Mouse (Mus musculus) bone marrow macrophage, adult 2 months (primary cell): ENCODE results near the gene Tmem165. TPM values are rescaled to one million over a fixed set of nuclear protein-coding genes. Genes with fewer than 3 reads are reported as not detected.

Source experiments
- H3K27ac ChIP-seq: 2 replicates; pipeline ENCODE4 v1.5.1; 2012; ENCODE audit warnings: low read depth, low read length; ENCODE audit not compliant: insufficient read depth
- H3K4me1 ChIP-seq: 2 replicates; pipeline ENCODE4 v1.6.1; 2012; ENCODE audit warnings: low read length; ENCODE audit not compliant: control insufficient read depth, insufficient read depth
- H3K4me3 ChIP-seq: 2 replicates; pipeline ENCODE4 v1.5.1; 2012; ENCODE audit warnings: mild to moderate bottlenecking, low read length, moderate library complexity; ENCODE audit not compliant: insufficient read depth
- CTCF ChIP-seq: IDR thresholded peaks from 2 replicates; pipeline ENCODE4 v1.5.1; 2012; ENCODE audit warnings: low read depth, mild to moderate bottlenecking, low read length, moderate library complexity
- POLR2A ChIP-seq: IDR thresholded peaks from 2 replicates; pipeline ENCODE4 v1.6.1; 2012; ENCODE audit warnings: mild to moderate bottlenecking, low read depth, low read length, borderline replicate concordance
- polyA plus RNA-seq: library from polyadenylated mRNA; stranded (reverse); fragments of >200 nt; gene quantifications from 2 replicates; pipeline ENCODE4 v1.2.4, GENCODE M21; 2012; ENCODE audit not compliant: missing spikeins, insufficient read depth, insufficient read length

Gene Tmem165
- polyA plus RNA-seq, 1 experiment: 60.9 TPM

DNA sequence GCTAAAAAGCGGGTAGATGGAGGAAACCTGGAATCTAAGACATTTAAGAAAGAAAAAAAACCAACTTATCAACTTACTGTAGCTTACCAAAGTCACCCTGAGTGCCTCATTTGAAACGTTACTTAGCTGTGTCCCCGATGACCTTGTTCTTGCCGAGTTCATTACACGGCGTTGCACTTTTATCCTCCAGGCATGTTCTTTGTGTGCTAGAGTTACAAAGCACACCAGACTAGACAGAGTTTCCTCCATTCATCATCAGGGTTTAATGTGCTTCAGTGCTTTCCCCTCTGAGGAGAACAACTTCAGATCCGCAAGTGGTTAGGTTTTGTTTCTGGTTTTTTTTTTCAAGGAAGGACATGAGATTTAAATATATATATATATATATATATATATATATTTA lies 18.9 kb upstream of the Tmem165 start:
- Histone ChIP-seq H3K4me1 (no peaks in the 10 kb centered on the region), H3K4me3 (no peak overlapping the region), H3K27ac (no peak overlapping the region)
- TF ChIP-seq POLR2A (no peak), CTCF (no peak)

DNA sequence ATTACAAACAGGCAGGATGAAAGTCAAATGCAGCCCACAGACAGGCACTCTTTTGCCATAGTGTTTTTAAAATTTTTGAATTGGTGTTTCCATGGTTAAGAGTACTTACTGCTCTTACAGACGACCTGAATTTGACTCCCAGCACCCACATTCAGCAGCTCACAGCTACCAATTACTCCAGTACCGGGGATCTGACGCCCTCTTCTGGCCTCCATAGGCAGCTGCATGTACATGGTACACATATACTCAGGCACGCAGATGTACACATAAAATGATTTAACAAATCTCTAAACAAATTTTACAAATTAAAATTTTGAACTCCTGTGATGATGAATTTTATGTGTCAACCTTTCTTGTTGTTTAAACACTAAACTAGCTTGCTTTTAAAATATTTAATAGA lies 13.2 kb upstream of the Tmem165 start:
- Histone ChIP-seq H3K27ac (no peak overlapping the region), H3K4me1 (peaks cover 3% of the 10 kb centered on the region), H3K4me3 (no peak overlapping the region)
- no peak for TF ChIP-seq POLR2A
- TF ChIP-seq CTCF: no peak

DNA sequence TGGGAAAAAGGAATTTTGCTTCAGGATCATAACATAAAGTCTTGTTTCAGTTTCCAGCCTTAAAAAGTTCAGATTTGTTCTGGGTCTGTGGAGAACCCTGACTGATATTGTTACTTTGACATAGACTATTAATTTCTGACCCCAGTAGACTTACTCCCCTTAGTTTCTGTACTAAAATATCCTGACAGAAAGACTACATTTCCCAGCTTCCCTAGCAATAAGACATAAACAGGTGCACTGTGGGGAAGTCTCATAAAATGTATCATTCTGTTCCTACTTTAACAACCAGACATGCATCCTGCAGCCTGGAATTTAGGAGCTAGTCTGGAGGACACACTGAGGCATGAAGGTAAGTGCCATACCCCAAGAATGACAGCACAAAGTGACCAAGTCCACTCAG lies 12.6 kb upstream of the Tmem165 start:
- no peak overlapping the region for H3K4me3 ChIP-seq
- peaks cover 3% of the 10 kb centered on the region for H3K4me1 ChIP-seq
- TF ChIP-seq CTCF: no peak
- TF ChIP-seq POLR2A: no peak
- no peak overlapping the region for H3K27ac ChIP-seq

DNA sequence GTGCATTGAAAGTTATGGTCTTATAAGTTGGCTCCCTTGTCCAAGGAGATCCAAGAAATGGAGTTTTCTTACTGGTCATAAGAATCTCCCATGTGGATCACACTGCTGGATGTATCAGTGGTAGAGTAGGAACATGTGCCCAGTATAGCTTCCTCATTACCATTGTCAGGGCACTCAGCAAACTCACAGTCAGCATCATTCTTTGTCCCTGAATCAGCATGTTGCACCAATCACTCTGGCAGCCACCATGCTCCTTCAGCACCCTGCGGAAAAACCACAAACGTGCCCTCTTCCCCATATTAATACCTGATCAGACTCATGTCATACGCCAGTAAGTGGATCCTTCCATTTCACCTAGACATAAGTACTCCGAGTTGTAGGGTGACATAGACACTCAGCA lies 8.6 kb upstream of the Tmem165 start:
- no peak for TF ChIP-seq POLR2A
- no peak for TF ChIP-seq CTCF
- H3K27ac ChIP-seq: no peak overlapping the region; the same call in 1 of the 2 replicates
- H3K4me1 ChIP-seq: peaks cover 12% of the 10 kb centered on the region
- no peak overlapping the region for H3K4me3 ChIP-seq

DNA sequence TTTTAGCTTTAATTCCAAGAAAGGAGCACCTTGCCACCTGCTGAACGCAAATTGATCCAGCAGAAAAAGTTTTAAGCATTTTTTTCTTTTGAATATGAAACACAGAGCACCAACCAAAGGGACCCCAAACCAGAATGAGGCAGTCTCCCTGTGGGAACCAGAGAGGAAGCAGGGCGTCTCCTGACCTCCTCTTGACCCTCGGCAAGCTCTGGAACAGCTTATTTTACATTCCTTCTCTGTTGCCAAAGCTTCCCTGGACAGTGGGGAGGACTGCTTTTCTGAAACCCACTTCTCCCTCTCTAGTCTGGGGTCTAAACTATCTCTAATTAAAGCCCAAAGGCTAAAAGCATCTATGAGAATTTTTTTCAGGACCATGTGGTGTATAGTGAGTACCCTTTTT lies 7.3 kb upstream of the Tmem165 start:
- no peak for TF ChIP-seq CTCF
- TF ChIP-seq POLR2A: no peak
- Histone ChIP-seq H3K27ac (no peak overlapping the region), H3K4me1 (peaks cover 12% of the 10 kb centered on the region)

DNA sequence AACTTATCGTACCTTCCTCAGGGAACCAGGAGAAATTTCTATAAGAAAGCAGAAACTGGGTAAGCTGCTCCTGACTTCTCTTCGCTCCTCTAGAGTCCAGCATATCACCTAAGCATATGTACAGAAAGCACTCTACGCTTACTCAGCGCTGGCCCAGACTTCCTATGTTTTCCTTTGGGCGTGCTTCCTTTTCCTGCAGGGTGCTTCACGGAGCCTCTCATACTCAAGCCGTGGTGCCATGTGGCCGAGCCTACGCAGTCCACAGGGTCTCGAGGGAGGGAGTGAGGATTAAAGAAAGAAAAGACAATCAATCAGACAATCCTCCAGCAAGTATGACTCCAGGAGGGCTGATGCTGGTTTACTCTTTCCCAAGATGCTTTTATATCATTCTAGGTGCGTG lies 6.8 kb upstream of the Tmem165 start:
- H3K27ac ChIP-seq: no peak overlapping the region
- peaks cover 12% of the 10 kb centered on the region for H3K4me1 ChIP-seq
- H3K4me3 ChIP-seq: no peak overlapping the region
- no peak for TF ChIP-seq CTCF
- no peak for TF ChIP-seq POLR2A

More for the DNA sequence above, 7.3 kb upstream of the Tmem165 start:
- H3K4me3 ChIP-seq: no peak overlapping the region

DNA sequence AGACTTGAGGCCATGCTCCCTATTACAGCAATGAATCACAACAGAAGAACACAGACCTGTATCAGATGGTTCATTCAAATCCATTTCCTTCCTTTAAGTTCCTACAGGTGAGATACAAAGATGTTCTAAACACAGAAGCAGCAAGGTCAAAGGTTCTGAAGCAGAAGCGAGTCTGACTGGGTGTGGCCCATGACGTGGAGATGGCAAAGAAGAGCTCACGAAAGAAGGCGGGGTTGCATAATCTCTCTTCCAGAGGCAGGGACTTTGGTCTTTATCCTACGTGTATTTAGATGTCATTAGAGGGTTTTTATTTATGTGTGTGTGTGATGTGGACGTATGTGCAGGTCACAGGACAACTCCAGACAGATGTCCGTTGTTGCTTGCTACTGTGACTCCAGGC lies 6.0 kb upstream of the Tmem165 start:
- Histone ChIP-seq H3K4me1 (peaks cover 16% of the 10 kb centered on the region), H3K27ac (no peak overlapping the region), H3K4me3 (no peak overlapping the region)
- TF ChIP-seq POLR2A (no peak), CTCF (no peak)

DNA sequence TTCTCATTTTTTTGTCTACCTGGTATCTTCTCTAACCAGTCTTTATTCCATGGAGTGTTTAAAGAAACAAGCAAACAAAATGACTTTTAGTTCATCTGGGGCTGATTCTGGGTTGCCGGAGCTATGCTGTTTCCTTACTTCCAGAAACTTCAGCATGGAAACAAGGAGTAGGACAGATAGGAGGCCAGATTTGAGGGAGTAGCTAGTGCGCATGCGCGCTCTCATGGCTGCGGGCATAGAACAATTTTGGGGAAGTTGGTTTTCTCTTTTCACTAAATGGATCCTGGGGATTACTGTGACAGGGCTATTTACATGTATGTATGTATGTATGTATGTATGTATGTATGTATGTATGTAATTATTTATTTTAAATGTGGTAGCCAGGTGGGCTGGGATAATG lies 4.5 kb upstream of the Tmem165 start:
- no peak overlapping the region for H3K4me3 ChIP-seq
- TF ChIP-seq CTCF (no peak), POLR2A (no peak)
- no peak overlapping the region for H3K27ac ChIP-seq
- H3K4me1 ChIP-seq: peaks cover 24% of the 10 kb centered on the region

DNA sequence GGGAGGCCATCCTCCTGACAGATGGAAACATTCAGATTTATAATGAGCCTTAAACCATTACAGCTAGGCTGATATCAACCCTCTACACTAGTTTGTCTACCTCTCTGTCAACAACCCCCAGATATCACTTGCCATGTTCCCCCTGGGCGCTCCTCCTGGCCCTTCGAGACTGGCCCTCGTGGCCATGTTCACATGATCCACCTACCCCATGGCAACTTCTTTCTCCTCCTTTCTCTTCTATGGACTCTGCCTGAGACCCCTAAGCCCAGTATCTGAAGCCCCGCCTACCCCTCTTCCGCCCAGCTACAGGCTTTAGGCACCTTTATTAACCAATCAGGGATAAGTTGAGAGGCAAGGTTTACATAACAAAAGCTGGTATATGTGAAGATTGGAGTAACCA lies 3.9 kb upstream of the Tmem165 start:
- TF ChIP-seq POLR2A: no peak
- TF ChIP-seq CTCF: no peak
- H3K4me1 ChIP-seq: peaks cover 22% of the 10 kb centered on the region
- H3K4me3 ChIP-seq: no peak overlapping the region
- H3K27ac ChIP-seq: no peak overlapping the region

DNA sequence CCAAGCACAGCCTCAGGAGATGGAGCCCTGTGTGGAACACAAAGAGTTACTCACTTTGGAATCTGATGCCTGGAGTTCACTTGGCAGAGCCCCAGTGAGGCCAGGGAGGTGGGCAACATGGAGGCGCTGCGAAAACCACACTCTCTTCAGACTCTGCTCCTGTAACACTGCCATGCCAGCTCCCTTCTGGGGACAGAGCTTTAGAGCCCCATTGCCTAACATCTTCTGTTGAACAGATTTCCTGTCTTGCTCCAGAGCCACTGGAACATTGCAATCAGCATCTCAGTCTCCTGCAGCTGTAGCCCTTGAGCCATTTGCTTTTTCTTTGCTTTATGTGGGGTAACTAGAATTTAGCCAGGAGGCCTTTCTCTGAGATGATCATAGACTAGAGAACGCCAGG lies 1.4 kb upstream of the Tmem165 start:
- no peak overlapping the region for H3K4me3 ChIP-seq
- peaks cover 35% of the 10 kb centered on the region for H3K4me1 ChIP-seq
- TF ChIP-seq POLR2A (no peak), CTCF (no peak)
- no peak overlapping the region for H3K27ac ChIP-seq
